Mouse (Mus musculus) heart, postnatal 0 days (tissue): ENCODE data around the gene Slc2a8. TPM values are rescaled to one million over a fixed set of nuclear protein-coding genes. Genes with fewer than 3 reads are reported as not detected.

ENCODE experiments used
- ATAC-seq: fragments of 200-750 bp; cut with Nextera tagmentation; 2 replicates; pipeline ENCODE4 v1.8.0; 2017; ENCODE audit warnings: low read depth, moderate number of reproducible peaks, moderate library complexity; ENCODE audit not compliant: insufficient read depth
- DNase-seq: peaks from one replicate; pipeline ENCODE4 v3.0.0-alpha.2; 2016; ENCODE audit warnings: low spot score
- H3K27ac ChIP-seq: fragments of 300-500 bp; sonication (generic); 2 replicates; pipeline ENCODE4 v1.5.1; 2014; ENCODE audit warnings: low read depth, mild to moderate bottlenecking
- H3K27me3 ChIP-seq: fragments of 300-500 bp; sonication (generic); 2 replicates; pipeline ENCODE4 v1.6.1; 2014; ENCODE audit warnings: low read length, mixed read lengths; ENCODE audit not compliant: control insufficient read depth, insufficient read depth
- H3K36me3 ChIP-seq: fragments of 300-500 bp; sonication (generic); replicated peaks from 2 replicates; pipeline ENCODE4 v1.6.1; 2014; ENCODE audit warnings: low read length, mixed read lengths; ENCODE audit not compliant: control insufficient read depth, insufficient read depth
- H3K4me1 ChIP-seq: fragments of 300-500 bp; sonication (generic); 2 replicates; pipeline ENCODE4 v1.6.1; 2014; ENCODE audit warnings: antibody characterized with exemption; ENCODE audit not compliant: control insufficient read depth, insufficient read depth
- H3K4me2 ChIP-seq: fragments of 300-500 bp; sonication (generic); 2 replicates; pipeline ENCODE4 v1.6.1; 2014; ENCODE audit warnings: low read depth, mild to moderate bottlenecking, low read length, moderate library complexity
- H3K4me3 ChIP-seq: fragments of 300-500 bp; sonication (generic); 2 replicates; pipeline ENCODE4 v1.5.1; 2014; ENCODE audit warnings: low read depth, low read length
- H3K9ac ChIP-seq: fragments of 300-500 bp; sonication (generic); replicated peaks from 2 replicates; pipeline ENCODE4 v1.6.1; 2014; ENCODE audit warnings: low read depth, low read length, mixed read lengths
- H3K9me3 ChIP-seq: fragments of 300-500 bp; sonication (generic); replicated peaks from 2 replicates; pipeline ENCODE4 v1.6.1; 2016; ENCODE audit warnings: low read length; ENCODE audit not compliant: control insufficient read depth
- CTCF ChIP-seq: IDR thresholded peaks from 2 replicates; pipeline ENCODE4 v1.5.1; 2016; ENCODE audit warnings: antibody characterized with exemption, control low read depth, low read depth
- EP300 ChIP-seq: IDR thresholded peaks from 2 replicates; pipeline ENCODE4 v1.6.1; 2016; ENCODE audit warnings: antibody characterized with exemption, low read depth
- WGBS: fragments of 180-500 bp; shearing (Covaris S2); extraction: QIAGEN DNeasy Blood & Tissue Kit; methylation state at CpG from one replicate; pipeline ENCODE4 v1.1.7; 2014; 5-methylcytosine and 5-hydroxymethylcytosine counted together
- polyA plus RNA-seq: library from polyadenylated mRNA; unstranded; fragments of >200 nt; fragmentation: Nextera tagmentation; extraction: Ambion mirVana; gene quantifications from 2 replicates; pipeline ENCODE4 v1.2.1, GENCODE M21; 2015
- total RNA-seq: library from RNA; depleted of rRNA; stranded (reverse); fragments of >200 nt; gene quantifications from 2 replicates; pipeline ENCODE4 v1.2.3, GENCODE M21; 2014; ENCODE audit warnings: low replicate concordance

Slc2a8 gene
- total and polyA plus RNA-seq, 2 experiments from 2014 or later = 24.7 to 42.1 TPM

GRCm38 (mm10) chr2:32962062-32962874 lies 19.6 kb downstream of the Slc2a8 start:
- peaks cover 19% of the 10 kb centered on the region for H3K4me1 ChIP-seq
- H3K36me3 ChIP-seq = peaks cover 32% of the 10 kb centered on the region
- peak overlapping the region; percentile 71 for H3K4me2 ChIP-seq
- under 1% methylated on average over 33 of the region's 33 CpGs for WGBS
- no peak for DNase-seq
- H3K4me3 ChIP-seq = peak overlapping the region; percentile 55
- peak overlapping the region; percentile 88 for H3K27ac ChIP-seq
- peak overlapping the region; percentile 74 for H3K9ac ChIP-seq
- H3K27me3 ChIP-seq = no peaks in the 10 kb centered on the region
- no peak for TF ChIP-seq CTCF
- TF ChIP-seq EP300 = no peak
- no peak for ATAC-seq
- no peaks in the 10 kb centered on the region for H3K9me3 ChIP-seq

- ATAC-seq (peak; percentile 94), DNase-seq (peak; percentile 87)
- Histone ChIP-seq H3K27me3 (no peaks in the 10 kb centered on the region), H3K36me3 (peaks cover 34% of the 10 kb centered on the region), H3K4me2 (peak within 1 kb of the TSS; percentile 71), H3K4me1 (peaks cover 19% of the 10 kb centered on the region), H3K27ac (peak within 1 kb of the TSS; percentile 88), H3K4me3 (peak within 1 kb of the TSS; percentile 55), H3K9ac (peak within 1 kb of the TSS; percentile 74), H3K9me3 (no peaks in the 10 kb centered on the region)
- 3% methylated on average over 55 of the region's 55 CpGs for WGBS
- peak; percentile 96 for TF ChIP-seq EP300
- TF ChIP-seq CTCF = no peak
Observed at GRCm38 (mm10) chr2:32961192-32961995, 20.5 kb downstream of the Slc2a8 start, which contains the start of the genes Rpl12 and Lrsam1. Rpl12 (plus strand) TSS chr2:32961559. Lrsam1 (minus strand) TSS chr2:32961614.

GRCm38 (mm10) chr2:32960273-32960672 lies 21.6 kb downstream of the Slc2a8 start:
- peaks cover 41% of the 10 kb centered on the region for H3K36me3 ChIP-seq
- peaks cover 19% of the 10 kb centered on the region for H3K4me1 ChIP-seq
- no peak overlapping the region for H3K27ac ChIP-seq
- TF ChIP-seq CTCF = no peak
- no peak for TF ChIP-seq EP300
- H3K9me3 ChIP-seq = no peaks in the 10 kb centered on the region
- H3K9ac ChIP-seq = no peak overlapping the region; the same call in 1 of the 2 replicates
- 78% methylated on average over 4 of the region's 4 CpGs for WGBS
- ATAC-seq (no peak), DNase-seq (no peak)
- no peak overlapping the region for H3K4me3 ChIP-seq
- H3K4me2 ChIP-seq = peak overlapping the region; percentile 71
- no peaks in the 10 kb centered on the region for H3K27me3 ChIP-seq

- Histone ChIP-seq H3K27me3 (no peaks in the 10 kb centered on the region), H3K9me3 (no peaks in the 10 kb centered on the region), H3K27ac (no peak overlapping the region), H3K4me2 (no peak overlapping the region), H3K36me3 (peaks cover 34% of the 10 kb centered on the region), H3K4me3 (no peak overlapping the region), H3K4me1 (peaks cover 8% of the 10 kb centered on the region; the same call in 1 of the 2 replicates), H3K9ac (no peak overlapping the region)
- ATAC-seq (no peak), DNase-seq (no peak)
- 45% methylated on average over 8 of the region's 8 CpGs for WGBS
- TF ChIP-seq EP300 (no peak), CTCF (no peak)
Observed at GRCm38 (mm10) chr2:32957344-32957743, 24.5 kb downstream of the Slc2a8 start.

- Histone ChIP-seq H3K9me3 (no peaks in the 10 kb centered on the region), H3K27ac (no peak overlapping the region), H3K4me1 (no peaks in the 10 kb centered on the region), H3K36me3 (peaks cover 45% of the 10 kb centered on the region), H3K27me3 (no peaks in the 10 kb centered on the region), H3K4me2 (no peak overlapping the region), H3K4me3 (no peak overlapping the region), H3K9ac (no peak overlapping the region)
- 87% methylated on average over 2 of the region's 2 CpGs for WGBS
- DNase-seq (no peak), ATAC-seq (no peak)
- TF ChIP-seq CTCF (no peak), EP300 (no peak)
Observed at GRCm38 (mm10) chr2:32954581-32954980, 27.3 kb downstream of the Slc2a8 start.
